Mouse (Mus musculus) heart, embryonic 12.5 days (tissue): ENCODE measurements around the gene Rfc2. TPM values are rescaled to one million over a fixed set of nuclear protein-coding genes. Genes with fewer than 3 reads are reported as not detected.

Source experiments
- ATAC-seq: fragments of 200-750 bp; cut with Nextera tagmentation; 2 replicates; pipeline ENCODE4 v1.8.0; 2017; ENCODE audit warnings: moderate TSS enrichment, moderate library complexity; ENCODE audit not compliant: insufficient number of reproducible peaks, low FRiP score
- H3K27ac ChIP-seq: fragments of 300-500 bp; sonication (generic); 2 replicates; pipeline ENCODE4 v1.5.1; 2016; ENCODE audit warnings: mild to moderate bottlenecking, moderate library complexity; ENCODE audit not compliant: poor library complexity, severe bottlenecking
- H3K27me3 ChIP-seq: fragments of 300-500 bp; sonication (generic); replicated peaks from 2 replicates; pipeline ENCODE4 v1.6.1; 2016; ENCODE audit warnings: mild to moderate bottlenecking, moderate library complexity
- H3K36me3 ChIP-seq: fragments of 300-500 bp; sonication (generic); 2 replicates; pipeline ENCODE4 v1.6.1; 2016; ENCODE audit warnings: mild to moderate bottlenecking, moderate library complexity
- H3K4me1 ChIP-seq: fragments of 300-500 bp; sonication (generic); replicated peaks from 2 replicates; pipeline ENCODE4 v1.6.1; 2016; ENCODE audit warnings: mild to moderate bottlenecking
- H3K4me2 ChIP-seq: fragments of 300-500 bp; sonication (generic); 2 replicates; pipeline ENCODE4 v1.6.1; 2016; ENCODE audit warnings: mild to moderate bottlenecking, moderate library complexity
- H3K4me3 ChIP-seq: fragments of 300-500 bp; sonication (generic); 2 replicates; pipeline ENCODE4 v1.5.1; 2016; ENCODE audit warnings: mild to moderate bottlenecking
- H3K9ac ChIP-seq: fragments of 300-500 bp; sonication (generic); 2 replicates; pipeline ENCODE4 v1.6.1; 2016; ENCODE audit warnings: mild to moderate bottlenecking, moderate library complexity
- H3K9me3 ChIP-seq: fragments of 300-500 bp; sonication (generic); replicated peaks from 2 replicates; pipeline ENCODE4 v1.6.1; 2016; ENCODE audit warnings: mild to moderate bottlenecking, moderate library complexity
- WGBS: fragments of 180-500 bp; shearing (Covaris S2); methylation state at CpG from one replicate; pipeline ENCODE4 v1.1.7; 2016; 5-methylcytosine and 5-hydroxymethylcytosine counted together
- polyA plus RNA-seq: library from polyadenylated mRNA; unstranded; fragments of >200 nt; fragmentation: Nextera tagmentation; extraction: Ambion mirVana; gene quantifications from 2 replicates; pipeline ENCODE4 v1.2.1, GENCODE M21; 2016

Rfc2 gene
- polyA plus RNA-seq, result 199 TPM in 2 replicates

GRCm38 (mm10) chr5:134581146-134581545, at the start of gene Rfc2:
Gene Rfc2, plus strand, starts transcription at chr5:134581366.
- Histone ChIP-seq H3K4me2 (no peak within 1 kb of the TSS), H3K9ac (no peak within 1 kb of the TSS), H3K36me3 (no peaks in the 10 kb centered on the region), H3K4me1 (peaks cover 9% of the 10 kb centered on the region), H3K9me3 (no peaks in the 10 kb centered on the region), H3K27me3 (no peaks in the 10 kb centered on the region), H3K4me3 (no peak within 1 kb of the TSS), H3K27ac (no peak within 1 kb of the TSS)
- ATAC-seq, result no peak
- WGBS, result 81% methylated on average over 5 of the region's 5 CpGs

GRCm38 (mm10) chr5:134531585-134531984, 49.6 kb upstream of the Rfc2 start:
- H3K4me2 ChIP-seq, result no peak overlapping the region
- H3K27ac ChIP-seq, result no peak overlapping the region
- H3K4me1 ChIP-seq, result peaks cover 9% of the 10 kb centered on the region; the same call in 1 of the 2 replicates
- H3K9ac ChIP-seq, result no peak overlapping the region
- H3K9me3 ChIP-seq, result no peaks in the 10 kb centered on the region
- H3K36me3 ChIP-seq, result peaks cover 35% of the 10 kb centered on the region
- 76% methylated on average over 9 of the region's 9 CpGs for WGBS
- ATAC-seq, result no peak
- no peaks in the 10 kb centered on the region for H3K27me3 ChIP-seq
- H3K4me3 ChIP-seq, result no peak overlapping the region

- Histone ChIP-seq H3K36me3 (peaks cover 42% of the 10 kb centered on the region), H3K9ac (no peak overlapping the region), H3K27ac (no peak overlapping the region), H3K4me2 (no peak overlapping the region), H3K27me3 (no peaks in the 10 kb centered on the region), H3K4me1 (peaks cover 9% of the 10 kb centered on the region; the same call in 1 of the 2 replicates), H3K9me3 (no peaks in the 10 kb centered on the region), H3K4me3 (no peak overlapping the region)
- 90% methylated on average over 6 of the region's 6 CpGs for WGBS
- no peak for ATAC-seq
These were observed 48.7 kb upstream of the Rfc2 start for GRCm38 (mm10) chr5:134532417-134532816.

- no peak overlapping the region for H3K27ac ChIP-seq
- 78% methylated on average over 6 of the region's 6 CpGs for WGBS
- H3K9ac ChIP-seq, result no peak overlapping the region
- peaks cover 53% of the 10 kb centered on the region for H3K36me3 ChIP-seq
- no peak overlapping the region for H3K4me3 ChIP-seq
- no peak for ATAC-seq
- H3K4me1 ChIP-seq, result peaks cover 20% of the 10 kb centered on the region
- no peak overlapping the region for H3K4me2 ChIP-seq
- no peaks in the 10 kb centered on the region for H3K27me3 ChIP-seq
- H3K9me3 ChIP-seq, result no peaks in the 10 kb centered on the region
These were observed 45.1 kb upstream of the Rfc2 start for GRCm38 (mm10) chr5:134536036-134536435.

- ATAC-seq, result peak; percentile 86
- Histone ChIP-seq H3K4me3 (no peak overlapping the region), H3K4me2 (no peak overlapping the region), H3K9ac (no peak overlapping the region), H3K4me1 (peaks cover 29% of the 10 kb centered on the region), H3K36me3 (peaks cover 24% of the 10 kb centered on the region), H3K27ac (peak overlapping the region; percentile 86), H3K27me3 (no peaks in the 10 kb centered on the region), H3K9me3 (no peaks in the 10 kb centered on the region)
- WGBS, result 12% methylated on average over 3 of the region's 3 CpGs
These were observed 41.3 kb upstream of the Rfc2 start for GRCm38 (mm10) chr5:134539891-134540290.

GRCm38 (mm10) chr5:134540881-134541280, 40.3 kb upstream of the Rfc2 start:
- H3K27ac ChIP-seq, result peak overlapping the region; percentile 86

GRCm38 (mm10) chr5:134541640-134542039, 39.5 kb upstream of the Rfc2 start:
- ATAC-seq, result no peak
- no peak overlapping the region for H3K4me3 ChIP-seq
- H3K4me1 ChIP-seq, result peaks cover 29% of the 10 kb centered on the region
- peaks cover 17% of the 10 kb centered on the region for H3K36me3 ChIP-seq
- 36% methylated on average over 7 of the region's 7 CpGs for WGBS
- no peaks in the 10 kb centered on the region for H3K27me3 ChIP-seq
- 0 out of 2 replicates have a peak overlapping the region, but pooled peaks have one; percentile 16 for H3K4me2 ChIP-seq
- peak overlapping the region; percentile 47 for H3K27ac ChIP-seq
- 0 out of 2 replicates have a peak overlapping the region, but pooled peaks have one; percentile 16 for H3K9ac ChIP-seq
- H3K9me3 ChIP-seq, result no peaks in the 10 kb centered on the region

More at GRCm38 (mm10) chr5:134540881-134541280, 40.3 kb upstream of the Rfc2 start:
- Histone ChIP-seq H3K4me2 (no peak overlapping the region), H3K9ac (no peak overlapping the region), H3K36me3 (peaks cover 17% of the 10 kb centered on the region), H3K4me3 (no peak overlapping the region), H3K4me1 (peaks cover 29% of the 10 kb centered on the region), H3K27me3 (no peaks in the 10 kb centered on the region), H3K9me3 (no peaks in the 10 kb centered on the region)
- 78% methylated on average over 6 of the region's 6 CpGs for WGBS
- ATAC-seq, result no peak

- no peak for ATAC-seq
- WGBS, result 62% methylated on average over 19 of the region's 19 CpGs
- Histone ChIP-seq H3K4me2 (no peak overlapping the region), H3K9ac (no peak overlapping the region), H3K27ac (no peak overlapping the region), H3K27me3 (no peaks in the 10 kb centered on the region), H3K36me3 (no peaks in the 10 kb centered on the region), H3K4me1 (peaks cover 26% of the 10 kb centered on the region), H3K9me3 (no peaks in the 10 kb centered on the region), H3K4me3 (no peak overlapping the region)
These were observed 36.5 kb upstream of the Rfc2 start for GRCm38 (mm10) chr5:134544516-134545241.

- peaks cover 21% of the 10 kb centered on the region for H3K4me1 ChIP-seq
- no peaks in the 10 kb centered on the region for H3K36me3 ChIP-seq
- 51% methylated on average over 3 of the region's 3 CpGs for WGBS
- no peak overlapping the region for H3K4me2 ChIP-seq
- H3K27ac ChIP-seq, result no peak overlapping the region
- H3K27me3 ChIP-seq, result no peaks in the 10 kb centered on the region
- H3K9me3 ChIP-seq, result no peaks in the 10 kb centered on the region
- no peak for ATAC-seq
- H3K9ac ChIP-seq, result no peak overlapping the region
- H3K4me3 ChIP-seq, result no peak overlapping the region
These were observed 35.9 kb upstream of the Rfc2 start for GRCm38 (mm10) chr5:134545242-134545629.

GRCm38 (mm10) chr5:134546790-134547189, 34.4 kb upstream of the Rfc2 start:
- H3K36me3 ChIP-seq, result no peaks in the 10 kb centered on the region
- no peak overlapping the region for H3K4me2 ChIP-seq
- no peak for ATAC-seq
- H3K27ac ChIP-seq, result no peak overlapping the region
- H3K27me3 ChIP-seq, result 0 out of 2 replicates have a peak, but pooled peaks cover 8% of the 10 kb centered on the region
- 74% methylated on average over 7 of the region's 7 CpGs for WGBS
- no peak overlapping the region for H3K4me3 ChIP-seq
- H3K4me1 ChIP-seq, result peaks cover 20% of the 10 kb centered on the region
- no peak overlapping the region for H3K9ac ChIP-seq
- H3K9me3 ChIP-seq, result no peaks in the 10 kb centered on the region

- peaks cover 22% of the 10 kb centered on the region for H3K4me1 ChIP-seq
- no peak overlapping the region for H3K4me2 ChIP-seq
- no peak overlapping the region for H3K27ac ChIP-seq
- 0 out of 2 replicates have a peak, but pooled peaks cover 8% of the 10 kb centered on the region for H3K27me3 ChIP-seq
- 57% methylated on average over 5 of the region's 5 CpGs for WGBS
- no peak overlapping the region for H3K4me3 ChIP-seq
- no peak for ATAC-seq
- H3K9me3 ChIP-seq, result no peaks in the 10 kb centered on the region
- no peaks in the 10 kb centered on the region for H3K36me3 ChIP-seq
- H3K9ac ChIP-seq, result no peak overlapping the region
These were observed 32.9 kb upstream of the Rfc2 start for GRCm38 (mm10) chr5:134548306-134548705.
